Mouse (Mus musculus) limb, embryonic 14.5 days (tissue): Measurements from ENCODE around the gene Fmn2. TPM values are rescaled to one million over a fixed set of nuclear protein-coding genes. Genes with fewer than 3 reads are reported as not detected.

ENCODE experiments used
- ATAC-seq: fragments of 200-750 bp; cut with Nextera tagmentation; 2 replicates; pipeline ENCODE4 v1.8.0; 2017; ENCODE audit warnings: low read depth, moderate number of reproducible peaks, moderate TSS enrichment; ENCODE audit not compliant: low FRiP score
- DNase-seq: peaks from one replicate; pipeline ENCODE4 v3.0.0-alpha.2; 2015; ENCODE audit warnings: low spot score
- H3K27ac ChIP-seq: fragments of 300-500 bp; sonication (generic); replicated peaks from 2 replicates; pipeline ENCODE4 v1.5.1; 2014; ENCODE audit warnings: low read depth, mild to moderate bottlenecking, low read length, moderate library complexity, mixed read lengths
- H3K27me3 ChIP-seq: fragments of 300-500 bp; sonication (generic); 2 replicates; pipeline ENCODE4 v1.6.1; 2014; ENCODE audit warnings: low read length, mixed read lengths; ENCODE audit not compliant: control insufficient read depth, insufficient read depth
- H3K36me3 ChIP-seq: fragments of 300-500 bp; sonication (generic); 2 replicates; pipeline ENCODE4 v1.6.1; 2014; ENCODE audit warnings: mild to moderate bottlenecking, low read length, moderate library complexity, mixed read lengths; ENCODE audit not compliant: control insufficient read depth, insufficient read depth
- H3K4me1 ChIP-seq: fragments of 300-500 bp; sonication (generic); 2 replicates; pipeline ENCODE4 v1.6.1; 2014; ENCODE audit warnings: antibody characterized with exemption, low read length, mixed read lengths; ENCODE audit not compliant: control insufficient read depth, insufficient read depth
- H3K4me2 ChIP-seq: fragments of 300-500 bp; sonication (generic); replicated peaks from 2 replicates; pipeline ENCODE4 v1.6.1; 2014; ENCODE audit warnings: low read depth, mild to moderate bottlenecking, low read length, moderate library complexity; ENCODE audit not compliant: severe bottlenecking
- H3K4me3 ChIP-seq: fragments of 300-500 bp; sonication (generic); replicated peaks from 2 replicates; pipeline ENCODE4 v1.5.1; 2014; ENCODE audit warnings: low read length
- H3K9ac ChIP-seq: fragments of 300-500 bp; sonication (generic); 2 replicates; pipeline ENCODE4 v1.6.1; 2014; ENCODE audit warnings: mild to moderate bottlenecking, low read depth, low read length, moderate library complexity; ENCODE audit not compliant: severe bottlenecking
- H3K9me3 ChIP-seq: fragments of 300-500 bp; sonication (generic); 2 replicates; pipeline ENCODE4 v1.6.1; 2016; ENCODE audit warnings: low read length; ENCODE audit not compliant: control insufficient read depth
- POLR2A ChIP-seq: fragments of 200-500 bp; IDR thresholded peaks from 2 replicates; pipeline ENCODE4 v1.8.0; 2012; ENCODE audit warnings: inconsistent platforms, mild to moderate bottlenecking, moderate library complexity, borderline replicate concordance; ENCODE audit not compliant: insufficient read depth, insufficient read length; ENCODE audit errors: extremely low read depth
- whole genome bisulfite sequencing: fragments of 180-500 bp; shearing (Covaris S2); extraction: QIAGEN DNeasy Blood & Tissue Kit; methylation state at CpG from one replicate; pipeline ENCODE4 v1.1.7; 2014; 5-methylcytosine and 5-hydroxymethylcytosine counted together
- polyA plus RNA-seq, 2 experiments: library from polyadenylated mRNA; depleted of rRNA in 1 of 2; stranded (reverse) in 1 of 2; unstranded in 1 of 2; fragments of >200 nt; fragmentation: Nextera tagmentation in 1 of 2; extraction: Ambion mirVana in 1 of 2; gene quantifications; 2 replicates each; pipeline versions ENCODE4 v1.2.1 to v1.2.3; 2012 to 2014

Fmn2 gene
- polyA plus RNA-seq, 2 experiments, result 0.67 to 1.9 TPM

DNA sequence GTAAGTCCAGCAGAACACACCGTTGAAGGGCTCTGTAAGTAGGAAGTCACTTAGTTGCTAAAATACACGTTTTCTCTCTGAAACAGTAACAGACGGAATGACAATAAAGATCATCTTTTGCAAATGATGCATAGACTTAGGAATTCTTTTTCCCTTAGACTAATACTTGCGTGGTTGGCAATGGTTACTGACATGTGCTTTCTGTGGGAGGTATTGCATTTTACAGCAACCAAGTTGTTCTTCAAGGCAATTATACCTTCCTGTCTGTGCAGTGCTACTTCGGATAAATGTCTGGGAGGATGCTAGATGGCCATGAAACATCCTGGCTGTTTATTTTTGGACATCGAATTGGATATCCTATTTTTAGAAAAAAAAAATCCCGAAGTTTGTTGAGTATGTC lies 11.8 kb downstream of the Fmn2 start:
- no peak overlapping the region for H3K4me3 ChIP-seq
- H3K27me3 ChIP-seq, result no peaks in the 10 kb centered on the region
- H3K9me3 ChIP-seq, result no peaks in the 10 kb centered on the region
- no peak for ATAC-seq
- H3K4me2 ChIP-seq, result no peak overlapping the region
- DNase-seq, result no peak
- H3K36me3 ChIP-seq, result no peaks in the 10 kb centered on the region
- WGBS, result 78% methylated on average over 7 of the region's 7 CpGs
- TF ChIP-seq POLR2A, result no peak
- H3K4me1 ChIP-seq, result no peaks in the 10 kb centered on the region
- H3K9ac ChIP-seq, result no peak overlapping the region
- H3K27ac ChIP-seq, result no peak overlapping the region

DNA sequence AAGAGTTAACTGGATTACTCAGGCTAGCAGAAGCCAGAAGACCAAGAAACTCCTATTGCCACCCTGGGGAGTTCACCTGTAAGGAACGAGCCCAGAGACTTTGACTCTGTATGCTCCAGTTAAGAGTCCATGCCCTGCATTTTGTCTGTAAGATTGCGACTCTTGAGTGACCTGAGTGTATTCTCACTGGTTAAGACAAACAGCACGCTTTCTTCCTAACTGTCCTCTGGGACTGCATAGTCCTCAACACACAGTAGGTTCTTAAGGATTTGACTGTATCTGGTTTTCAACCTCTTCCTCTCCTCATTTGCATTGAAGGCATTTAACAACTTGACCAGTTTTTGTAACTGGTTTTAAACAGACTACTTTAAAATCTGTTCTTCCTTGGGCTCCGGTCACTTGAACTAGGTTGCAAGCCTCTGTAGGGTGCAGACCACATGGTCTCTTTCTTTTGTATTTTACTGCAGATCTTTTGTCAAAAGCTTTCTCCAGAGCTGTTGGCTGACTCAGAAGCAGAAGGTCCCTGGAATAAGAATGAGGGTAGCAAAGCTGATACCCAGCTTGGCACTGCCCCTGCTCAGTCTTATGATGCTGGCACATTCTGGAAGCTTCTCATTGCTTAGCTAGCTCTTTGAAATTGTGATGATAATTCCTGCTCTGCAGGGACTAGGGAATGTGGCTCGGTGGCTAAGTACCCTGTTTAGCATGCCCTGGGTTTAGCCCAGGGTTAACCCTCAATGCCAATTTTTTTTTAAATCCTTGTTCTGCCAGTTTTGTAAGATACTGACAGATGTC lies 20.5 kb downstream of the Fmn2 start:
- 78% methylated on average over 5 of the region's 5 CpGs for WGBS
- Histone ChIP-seq H3K4me1 (no peaks in the 10 kb centered on the region), H3K9ac (no peak overlapping the region), H3K4me3 (no peak overlapping the region), H3K4me2 (no peak overlapping the region), H3K9me3 (no peaks in the 10 kb centered on the region), H3K27me3 (no peaks in the 10 kb centered on the region), H3K36me3 (no peaks in the 10 kb centered on the region), H3K27ac (no peak overlapping the region)
- TF ChIP-seq POLR2A, result no peak
- ATAC-seq, result no peak
- no peak for DNase-seq

DNA sequence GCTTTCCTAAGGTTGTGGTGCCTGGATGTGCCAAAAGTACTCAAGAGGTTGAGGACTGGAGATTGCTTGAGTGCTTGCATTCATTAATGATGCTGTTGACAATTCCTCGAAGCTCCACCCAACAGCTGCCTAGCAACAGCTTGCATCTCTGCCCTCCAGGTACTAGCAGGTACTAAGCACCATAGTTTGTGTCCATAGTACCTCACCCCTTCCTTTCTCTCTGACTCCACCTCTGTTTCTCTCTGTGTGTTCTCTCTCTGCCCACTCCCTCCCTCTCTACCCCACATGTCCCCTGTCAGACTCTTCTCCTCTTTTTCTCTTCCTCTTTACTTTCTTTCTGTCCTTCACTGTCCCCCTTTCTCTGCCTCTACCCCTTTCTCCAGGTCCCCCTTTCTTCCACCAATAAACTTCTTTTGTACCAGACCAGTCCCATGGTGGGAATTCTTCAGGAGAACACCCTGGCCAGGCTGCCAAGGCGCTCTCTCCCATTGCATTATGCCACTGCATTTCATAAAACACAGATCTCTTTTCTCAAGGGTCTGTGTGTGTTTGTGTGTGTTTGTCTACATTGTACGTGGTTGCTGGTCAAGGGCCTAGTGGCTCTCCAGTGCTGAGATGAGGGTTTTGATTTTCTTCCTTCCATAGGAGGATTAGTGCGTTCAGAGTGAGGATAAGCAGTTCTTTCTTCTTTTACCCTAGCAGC lies 21.3 kb downstream of the Fmn2 start:
- no peaks in the 10 kb centered on the region for H3K36me3 ChIP-seq
- H3K27ac ChIP-seq, result no peak overlapping the region
- H3K4me2 ChIP-seq, result no peak overlapping the region
- no peak overlapping the region for H3K4me3 ChIP-seq
- no peak for TF ChIP-seq POLR2A
- ATAC-seq, result no peak
- H3K9me3 ChIP-seq, result no peaks in the 10 kb centered on the region
- H3K27me3 ChIP-seq, result no peaks in the 10 kb centered on the region
- 71% methylated on average over 4 of the region's 4 CpGs for WGBS
- H3K4me1 ChIP-seq, result no peaks in the 10 kb centered on the region
- no peak overlapping the region for H3K9ac ChIP-seq
- no peak for DNase-seq

DNA sequence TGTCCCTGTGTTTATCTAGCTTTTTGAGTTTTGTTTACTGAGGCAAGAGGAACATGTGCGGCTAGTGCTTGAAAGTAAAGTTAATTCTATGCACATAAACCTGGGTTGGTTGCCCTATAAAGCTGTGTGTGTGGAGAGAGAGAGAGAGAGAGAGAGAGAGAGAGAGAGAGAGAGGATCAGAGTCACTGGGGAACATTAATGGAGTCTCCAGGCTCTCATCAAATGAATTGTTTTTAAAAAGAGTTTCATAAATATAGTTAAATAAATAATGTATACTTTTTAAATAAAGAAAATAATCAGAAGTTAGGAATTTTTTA lies 21.8 kb downstream of the Fmn2 start:
- H3K27me3 ChIP-seq, result no peaks in the 10 kb centered on the region
- no peak overlapping the region for H3K4me2 ChIP-seq
- H3K9ac ChIP-seq, result no peak overlapping the region
- H3K27ac ChIP-seq, result no peak overlapping the region
- DNase-seq, result no peak
- no peak for TF ChIP-seq POLR2A
- ATAC-seq, result no peak
- no peaks in the 10 kb centered on the region for H3K9me3 ChIP-seq
- no peak overlapping the region for H3K4me3 ChIP-seq
- H3K4me1 ChIP-seq, result no peaks in the 10 kb centered on the region
- no peaks in the 10 kb centered on the region for H3K36me3 ChIP-seq
- 33% methylated on average over 1 of the region's 1 CpGs for WGBS

DNA sequence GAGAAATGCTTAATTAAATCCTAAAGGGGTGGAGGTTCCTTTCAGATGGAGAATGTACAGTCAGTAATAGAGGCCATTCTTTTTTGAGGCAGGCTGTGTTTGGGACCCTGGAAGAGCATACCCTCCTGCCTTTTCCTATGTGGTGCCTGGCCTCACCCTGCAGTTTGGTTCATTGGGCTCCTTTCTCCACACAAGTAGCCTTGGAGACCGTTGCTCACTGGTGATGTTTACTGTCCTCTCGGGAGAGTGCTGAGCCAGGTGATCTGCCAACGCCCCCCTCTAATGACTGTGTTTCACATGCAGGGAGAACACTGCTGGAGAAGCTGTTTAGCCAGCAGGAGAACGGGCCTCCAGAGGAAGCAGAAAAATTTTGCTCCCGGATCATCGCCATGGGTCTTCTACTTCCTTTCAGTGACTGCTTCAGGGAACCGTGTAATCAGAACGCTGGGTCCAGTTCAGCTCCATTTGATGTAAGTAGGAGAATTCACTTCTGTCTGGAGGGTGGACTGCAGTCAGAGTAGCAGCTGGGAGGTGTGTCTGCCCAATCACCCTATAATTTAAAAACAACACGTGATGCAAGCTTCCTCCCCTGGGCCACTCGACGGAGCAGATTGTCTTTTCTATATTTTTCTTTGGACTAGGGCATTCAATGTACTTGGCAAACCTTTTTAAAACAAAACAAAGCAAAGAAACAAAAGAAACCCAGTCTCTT lies 35.3 kb downstream of the Fmn2 start:
- no peak for ATAC-seq
- Histone ChIP-seq H3K9ac (no peak overlapping the region), H3K36me3 (no peaks in the 10 kb centered on the region), H3K27ac (no peak overlapping the region), H3K4me1 (no peaks in the 10 kb centered on the region; the same call in 1 of the 2 replicates), H3K4me3 (no peak overlapping the region), H3K4me2 (no peak overlapping the region), H3K27me3 (no peaks in the 10 kb centered on the region), H3K9me3 (no peaks in the 10 kb centered on the region)
- TF ChIP-seq POLR2A, result no peak
- WGBS, result 46% methylated on average over 11 of the region's 11 CpGs
- no peak for DNase-seq
